Comparison of ENCODE assay signal across 17 mouse cellular contexts in genomic region chr13:48013336-48013750, GRCm38 (mm10).
DNase-seq lines count a peak whose midpoint lies in the region; ATAC-seq lines count a peak whose summit lies in the region.
"Had no signal": no experiment of that assay in that cellular context is flagged by ENCODE, and none has a peak within 500 bp of the region (broad histone marks: within the 10 kb centered on the region; RNA-seq: fewer than 3 reads in every experiment).

No protein-coding gene starts in this region.

- WGBS in intestine, embryonic 14.5 days, result 40% methylated on average over 7 of the region's 7 CpGs
- WGBS in intestine, embryonic 16.5 days, result 48% methylated on average over 7 of the region's 7 CpGs
- WGBS in neural tube, embryonic 14.5 days, result 15% methylated on average over 7 of the region's 7 CpGs
- 63% methylated on average over 7 of the region's 7 CpGs for WGBS in heart, embryonic 11.5 days (ENCODE audit: insufficient replicate concordance)

- no peaks in the 10 kb centered on the region for H3K27me3 ChIP-seq in intestine, embryonic 14.5 days (replicated peaks; ENCODE audit: control insufficient read depth, insufficient read depth, low read length)
- no peaks in the 10 kb centered on the region for H3K27me3 ChIP-seq in intestine, embryonic 16.5 days (replicated peaks; ENCODE audit: control insufficient read depth, insufficient read depth, low read length)
- H3K27me3 ChIP-seq in neural tube, embryonic 14.5 days (ENCODE audit: control insufficient read depth, insufficient read depth, low read length), result no peaks in the 10 kb centered on the region
- no peaks in the 10 kb centered on the region for H3K27me3 ChIP-seq in heart, embryonic 11.5 days (ENCODE audit: control insufficient read depth, insufficient read depth, low read length)
- H3K27me3 ChIP-seq: heart, embryonic 12.5 days; limb, embryonic 15.5 days had no signal

- H3K9ac ChIP-seq in intestine, embryonic 14.5 days (ENCODE audit: low read length), result no peak overlapping the region
- no peak overlapping the region for H3K9ac ChIP-seq in intestine, embryonic 16.5 days (ENCODE audit: low read depth, low read length)
- no peak overlapping the region for H3K9ac ChIP-seq in neural tube, embryonic 14.5 days (replicated peaks; ENCODE audit: low read depth, low read length)
- no peak overlapping the region for H3K9ac ChIP-seq in heart, embryonic 11.5 days (ENCODE audit: low read depth, low read length)
- H3K9ac ChIP-seq: heart, embryonic 12.5 days; limb, embryonic 15.5 days had no signal

- DNase-seq in intestine, embryonic 14.5 days (ENCODE audit: low spot score), result no peak
- DNase-seq in embryo, embryonic 9.5 days (ENCODE audit: extremely low spot score), result peak; percentile 14
- DNase-seq in mesoderm, embryonic 11.5 days (ENCODE audit: low read depth, low spot score), result peak; percentile 68
- DNase-seq in layer of hippocampus, adult 9-10 months (ENCODE audit: low spot score), result no peak
- DNase-seq in layer of hippocampus, postnatal 36 days, result no peak
- DNase-seq: adrenal gland, postnatal 14 days; B cell, adult 2 months; cerebellum, postnatal 36 days; kidney, adult 8-10 months; lung, adult 2 months; thymus, adult 2 months had no signal

- H3K4me3 ChIP-seq in intestine, embryonic 14.5 days (ENCODE audit: low read depth, low read length), result no peak overlapping the region
- no peak overlapping the region for H3K4me3 ChIP-seq in intestine, embryonic 16.5 days (ENCODE audit: low read length)
- H3K4me3 ChIP-seq in neural tube, embryonic 14.5 days (ENCODE audit: low read depth, low read length), result no peak overlapping the region
- no peak overlapping the region for H3K4me3 ChIP-seq in heart, embryonic 11.5 days (ENCODE audit: low read depth, low read length)
- H3K4me3 ChIP-seq: heart, embryonic 12.5 days; layer of hippocampus, adult 2 months; limb, embryonic 15.5 days had no signal

- no peaks in the 10 kb centered on the region for H3K36me3 ChIP-seq in intestine, embryonic 14.5 days (ENCODE audit: control insufficient read depth, insufficient read depth, low read length)
- H3K36me3 ChIP-seq in intestine, embryonic 16.5 days (ENCODE audit: control insufficient read depth, insufficient read depth, low read length), result no peaks in the 10 kb centered on the region
- no peaks in the 10 kb centered on the region for H3K36me3 ChIP-seq in neural tube, embryonic 14.5 days (ENCODE audit: control insufficient read depth, insufficient read depth, low read length)
- no peaks in the 10 kb centered on the region for H3K36me3 ChIP-seq in heart, embryonic 11.5 days (ENCODE audit: control insufficient read depth, insufficient read depth, low read length)
- H3K36me3 ChIP-seq: heart, embryonic 12.5 days; limb, embryonic 15.5 days had no signal

- H3K27ac ChIP-seq in intestine, embryonic 14.5 days (ENCODE audit: low read depth), result no peak overlapping the region
- no peak overlapping the region for H3K27ac ChIP-seq in intestine, embryonic 16.5 days (ENCODE audit: low read length)
- no peak overlapping the region for H3K27ac ChIP-seq in neural tube, embryonic 14.5 days (ENCODE audit: low read depth, low read length)
- H3K27ac ChIP-seq in heart, embryonic 11.5 days (ENCODE audit: low read depth, low read length), result no peak overlapping the region
- H3K27ac ChIP-seq: layer of hippocampus, adult 2 months; limb, embryonic 15.5 days had no signal

- no peaks in the 10 kb centered on the region for H3K9me3 ChIP-seq in intestine, embryonic 14.5 days (ENCODE audit: control insufficient read depth, low read length)
- H3K9me3 ChIP-seq in intestine, embryonic 16.5 days (ENCODE audit: control insufficient read depth, low read length), result no peaks in the 10 kb centered on the region
- no peaks in the 10 kb centered on the region for H3K9me3 ChIP-seq in neural tube, embryonic 14.5 days (ENCODE audit: control insufficient read depth, low read length)
- no peaks in the 10 kb centered on the region for H3K9me3 ChIP-seq in heart, embryonic 11.5 days (replicated peaks; ENCODE audit: control insufficient read depth, low read length)
- H3K9me3 ChIP-seq: heart, embryonic 12.5 days; limb, embryonic 15.5 days had no signal

- H3K4me1 ChIP-seq in intestine, embryonic 14.5 days (replicated peaks; ENCODE audit: control insufficient read depth, insufficient read depth, low read length), result no peaks in the 10 kb centered on the region
- H3K4me1 ChIP-seq in intestine, embryonic 16.5 days (ENCODE audit: control insufficient read depth, insufficient read depth, low read length), result no peaks in the 10 kb centered on the region
- H3K4me1 ChIP-seq in neural tube, embryonic 14.5 days (ENCODE audit: control insufficient read depth, insufficient read depth, low read length), result peaks cover 10% of the 10 kb centered on the region; the same call in 1 of the 2 replicates
- no peaks in the 10 kb centered on the region for H3K4me1 ChIP-seq in heart, embryonic 11.5 days (ENCODE audit: control insufficient read depth, insufficient read depth, low read length)
- H3K4me1 ChIP-seq: heart, embryonic 12.5 days had no signal

- 0 out of 2 replicates have a peak, but pooled peaks have one; percentile 32 for ATAC-seq in intestine, embryonic 14.5 days (replicated peaks; ENCODE audit: low FRiP score, low TSS enrichment, low read depth)
- ATAC-seq in intestine, embryonic 16.5 days, result no peak
- ATAC-seq in neural tube, embryonic 14.5 days (ENCODE audit: low read depth), result peak; percentile 68; the same call in 1 of the 2 replicates
- no peak for ATAC-seq in heart, embryonic 11.5 days (replicated peaks; ENCODE audit: insufficient number of reproducible peaks, low FRiP score, low TSS enrichment)

- H3K4me2 ChIP-seq in intestine, embryonic 14.5 days (ENCODE audit: low read length), result no peak overlapping the region
- no peak overlapping the region for H3K4me2 ChIP-seq in intestine, embryonic 16.5 days (ENCODE audit: low read depth, low read length)
- 0 out of 2 replicates have a peak overlapping the region, but pooled peaks have one; percentile 0 for H3K4me2 ChIP-seq in neural tube, embryonic 14.5 days (ENCODE audit: low read depth, low read length)
- no peak overlapping the region for H3K4me2 ChIP-seq in heart, embryonic 11.5 days
- H3K4me2 ChIP-seq: heart, embryonic 12.5 days; limb, embryonic 15.5 days had no signal

Comparison
In these comparisons a context has a peak if more than half of its experiments do, and no peak if none do; other contexts are left out.
1. ATAC-seq: peak in intestine, embryonic 14.5 days (single experiment) and neural tube, embryonic 14.5 days (single experiment); none in intestine, embryonic 16.5 days (single experiment) and heart, embryonic 11.5 days (single experiment).
2. DNase-seq: peak in embryo, embryonic 9.5 days (single experiment) and mesoderm, embryonic 11.5 days (single experiment); none in intestine, embryonic 14.5 days (single experiment), layer of hippocampus, adult 9-10 months (single experiment) and layer of hippocampus, postnatal 36 days (0 of 2).